Mouse (Mus musculus): ENCODE data around the gene Cachd1. TPM values are rescaled to one million over a fixed set of nuclear protein-coding genes. Genes with fewer than 3 reads are reported as not detected.
A peak's percentile ranks its signal among the peaks of the same experiment; 100 is the strongest.

Gene Cachd1
- polyA plus RNA-seq, 1 experiment = 43.1 TPM

DNA sequence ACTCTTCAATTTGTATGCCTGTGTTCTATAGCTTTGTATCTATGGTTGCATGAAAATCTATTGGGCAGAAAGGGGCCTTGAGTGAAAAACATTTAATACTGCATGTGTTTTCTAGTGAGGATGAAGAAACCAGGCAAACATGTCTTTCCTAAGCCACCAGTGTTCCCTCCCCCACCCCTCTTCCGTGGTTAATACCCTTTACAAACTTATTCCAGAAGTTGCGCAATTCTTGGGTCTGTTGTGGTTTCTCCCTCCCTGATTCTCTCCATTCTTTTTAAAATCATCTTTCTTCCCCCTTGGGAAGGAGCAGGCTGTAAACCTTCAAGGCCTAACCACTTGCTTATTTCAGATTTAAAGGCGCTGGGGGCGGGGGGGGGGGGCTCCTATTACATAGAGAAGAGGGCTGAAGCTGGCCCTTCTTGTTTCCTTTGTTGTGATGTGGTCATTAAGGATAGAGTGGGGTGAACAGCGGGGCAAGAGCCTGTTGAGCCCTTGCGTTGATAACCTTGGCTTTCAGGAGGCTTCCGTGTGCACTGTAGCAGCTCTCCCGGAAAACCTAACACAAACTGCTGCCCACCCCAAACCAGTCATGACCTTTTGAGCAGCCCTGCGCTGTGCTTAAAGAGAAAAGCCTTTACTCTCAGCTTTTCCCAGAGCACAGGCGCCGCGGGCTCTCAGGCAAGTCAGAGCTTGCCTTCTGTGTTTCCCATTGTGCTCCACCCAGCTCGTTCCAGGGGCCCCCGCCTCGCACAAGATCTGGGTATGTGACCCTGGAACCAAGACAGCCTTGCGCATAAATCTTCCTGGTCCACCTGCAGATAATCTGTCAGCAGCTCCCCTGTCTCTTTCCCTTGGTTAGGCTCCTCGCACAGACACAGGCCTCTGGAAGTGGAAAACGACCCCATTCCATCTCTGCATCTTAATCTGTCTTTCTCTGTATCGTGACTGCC is 109.6 kb downstream of the Cachd1 start:
- DNase-seq = peak; percentile 24

DNA sequence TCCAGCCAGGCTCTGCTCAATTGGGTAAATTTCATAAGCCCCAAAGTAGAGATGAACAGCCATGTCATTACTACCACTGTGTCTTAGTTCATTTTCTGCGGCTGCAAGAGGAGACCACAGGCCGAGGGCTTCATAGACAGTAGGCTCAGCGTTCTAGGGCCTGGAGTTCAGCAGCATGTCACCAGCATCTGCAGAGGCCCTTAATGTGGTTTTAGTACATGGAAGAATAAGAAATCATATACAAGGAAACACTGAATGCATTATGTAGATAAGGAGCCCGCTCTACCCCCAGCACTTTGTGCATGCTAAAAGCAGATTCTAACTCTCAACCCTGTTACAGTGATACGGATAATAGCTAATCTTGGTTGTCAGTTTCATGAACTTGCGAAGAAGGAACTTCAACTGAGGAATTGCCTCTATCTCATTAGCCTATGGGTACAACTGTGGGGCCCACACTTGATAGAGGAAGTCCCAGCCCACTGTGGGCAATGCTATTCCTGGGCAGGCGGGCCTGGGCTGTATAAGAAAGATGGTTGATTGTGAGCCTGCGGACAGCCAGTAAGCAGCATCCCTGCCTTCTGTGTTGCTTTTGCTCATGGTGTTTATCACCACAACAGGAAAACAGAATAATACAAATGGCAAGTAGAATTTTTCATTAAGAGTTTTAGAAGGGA is 110.4 kb downstream of the Cachd1 start:
- Histone ChIP-seq H3K4me1 (ENCODE audit: control insufficient read depth, insufficient read depth, low read length) (peaks cover 4% of the 10 kb centered on the region; the same call in 1 of the 2 replicates), H3K4me3 (replicated peaks; ENCODE audit: extremely low read depth, low read depth, low read length) (no peak overlapping the region)
- TF ChIP-seq CTCF (IDR thresholded peaks at IDR 0.05; ENCODE audit: insufficient read depth, low read length) = no peak
- no peak for TF ChIP-seq POLR2A (IDR thresholded peaks at IDR 0.05; ENCODE audit: borderline replicate concordance, extremely low read depth, low read depth, low read length)
- no peak for DNase-seq
- WGBS = 73% methylated on average over 8 of the region's 8 CpGs

More for the DNA sequence above, 109.6 kb downstream of the Cachd1 start:
- 30% methylated on average over 19 of the region's 19 CpGs for WGBS
- TF ChIP-seq POLR2A (IDR thresholded peaks at IDR 0.05; ENCODE audit: borderline replicate concordance, extremely low read depth, low read depth, low read length) = no peak
- no peak for TF ChIP-seq CTCF (IDR thresholded peaks at IDR 0.05; ENCODE audit: insufficient read depth, low read length)
- H3K4me3 ChIP-seq (replicated peaks; ENCODE audit: extremely low read depth, low read depth, low read length) = no peak overlapping the region
- peaks cover 4% of the 10 kb centered on the region; the same call in 1 of the 2 replicates for H3K4me1 ChIP-seq (ENCODE audit: control insufficient read depth, insufficient read depth, low read length)

DNA sequence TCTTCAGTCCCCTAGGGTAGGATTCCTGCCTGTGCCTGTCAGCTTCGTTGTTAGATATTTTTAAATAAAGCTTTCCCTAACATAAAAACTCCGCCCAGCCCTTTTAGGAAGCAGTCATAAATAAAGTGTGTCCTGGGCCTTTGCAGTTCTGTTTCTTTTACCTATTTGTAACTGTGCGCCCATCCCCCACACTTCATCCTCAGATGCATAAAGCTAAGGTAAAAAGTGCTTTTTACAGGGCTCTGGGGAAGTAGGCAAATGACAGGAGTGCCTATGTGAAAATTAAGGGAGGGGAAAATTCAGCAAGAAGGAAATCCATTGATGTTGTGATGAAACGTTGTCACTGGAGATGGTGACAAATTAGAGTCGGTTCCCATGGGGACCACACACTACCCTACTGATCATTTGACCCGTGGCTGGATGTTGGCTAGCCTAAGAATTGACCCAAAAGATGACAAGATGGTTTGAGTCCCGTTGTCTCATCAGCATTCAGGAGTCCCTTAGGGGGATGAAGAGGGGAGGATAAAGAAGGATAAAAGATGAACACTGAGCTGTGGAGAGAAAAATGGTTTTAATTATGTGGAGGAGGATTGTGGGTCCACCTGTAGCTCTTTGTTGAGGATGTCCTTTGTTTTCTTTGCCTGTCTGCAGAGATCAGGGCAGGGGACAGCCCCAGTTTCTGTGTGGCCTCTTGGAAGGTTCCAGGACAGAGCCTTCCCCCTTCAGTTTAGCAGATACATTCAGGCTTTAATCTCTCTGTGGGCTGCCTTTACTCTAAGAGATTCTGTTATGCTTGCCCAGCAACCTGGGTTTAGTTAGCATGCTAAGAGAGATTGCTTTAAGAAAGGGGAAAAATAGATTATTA is 113.9 kb downstream of the Cachd1 start:
- TF ChIP-seq CTCF (IDR thresholded peaks at IDR 0.05; ENCODE audit: insufficient read depth, low read length) (no peak), POLR2A (IDR thresholded peaks at IDR 0.05; ENCODE audit: borderline replicate concordance, extremely low read depth, low read depth, low read length) (no peak)
- DNase-seq = no peak
- 50% methylated on average over 7 of the region's 7 CpGs for WGBS
- H3K4me1 ChIP-seq (ENCODE audit: control insufficient read depth, insufficient read depth, low read length) = peaks cover 4% of the 10 kb centered on the region
- H3K4me3 ChIP-seq (replicated peaks; ENCODE audit: extremely low read depth, low read depth, low read length) = no peak overlapping the region

DNA sequence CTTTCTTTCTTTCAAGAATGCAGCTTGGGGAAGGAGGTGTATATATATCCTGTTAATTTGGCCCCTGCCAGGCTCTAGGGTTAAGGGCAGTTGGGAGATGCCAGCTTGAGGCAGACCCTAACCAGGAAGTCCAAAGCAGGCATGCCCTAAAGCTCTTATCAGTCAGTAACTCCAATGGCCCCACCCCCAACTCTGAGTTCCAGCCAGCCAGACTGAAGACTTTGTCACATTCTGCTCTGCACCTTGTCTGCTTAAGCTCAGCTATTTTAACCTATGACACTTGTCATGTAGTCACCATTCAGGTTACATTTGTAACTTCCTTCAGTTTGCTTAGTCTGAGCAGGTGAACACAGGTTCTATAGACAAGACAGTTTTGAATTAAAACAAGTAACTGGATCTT is 117.3 kb downstream of the Cachd1 start:
- no peak for DNase-seq
- H3K4me3 ChIP-seq (replicated peaks; ENCODE audit: extremely low read depth, low read depth, low read length) = no peak overlapping the region
- no peak for TF ChIP-seq POLR2A (IDR thresholded peaks at IDR 0.05; ENCODE audit: borderline replicate concordance, extremely low read depth, low read depth, low read length)
- H3K4me1 ChIP-seq (ENCODE audit: control insufficient read depth, insufficient read depth, low read length) = no peaks in the 10 kb centered on the region; the same call in 1 of the 2 replicates

DNA sequence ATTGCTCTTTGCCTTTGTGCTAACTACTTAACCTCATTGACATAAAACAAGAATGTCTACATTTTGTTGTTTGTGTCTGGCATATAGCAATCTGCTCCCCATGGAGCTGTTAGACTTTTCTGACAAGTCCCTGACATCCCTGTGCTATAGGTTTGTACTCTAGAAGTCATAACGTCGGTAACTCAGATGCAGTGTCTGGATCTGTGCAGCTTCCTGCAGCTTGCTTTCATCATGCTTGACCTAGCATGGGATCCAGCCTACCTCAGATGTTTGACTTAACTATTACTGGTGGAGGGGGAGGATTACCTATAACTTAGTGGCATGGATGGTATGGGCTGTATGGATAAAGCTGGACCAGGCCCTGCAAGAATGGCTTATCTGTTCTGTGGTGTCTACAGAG is 117.7 kb downstream of the Cachd1 start:
- no peak overlapping the region for H3K4me3 ChIP-seq (replicated peaks; ENCODE audit: extremely low read depth, low read depth, low read length)
- no peak for DNase-seq
- 89% methylated on average over 2 of the region's 2 CpGs for WGBS
- TF ChIP-seq POLR2A (IDR thresholded peaks at IDR 0.05; ENCODE audit: borderline replicate concordance, extremely low read depth, low read depth, low read length) (no peak), CTCF (IDR thresholded peaks at IDR 0.05; ENCODE audit: insufficient read depth, low read length) (no peak)
- no peaks in the 10 kb centered on the region; the same call in 1 of the 2 replicates for H3K4me1 ChIP-seq (ENCODE audit: control insufficient read depth, insufficient read depth, low read length)

DNA sequence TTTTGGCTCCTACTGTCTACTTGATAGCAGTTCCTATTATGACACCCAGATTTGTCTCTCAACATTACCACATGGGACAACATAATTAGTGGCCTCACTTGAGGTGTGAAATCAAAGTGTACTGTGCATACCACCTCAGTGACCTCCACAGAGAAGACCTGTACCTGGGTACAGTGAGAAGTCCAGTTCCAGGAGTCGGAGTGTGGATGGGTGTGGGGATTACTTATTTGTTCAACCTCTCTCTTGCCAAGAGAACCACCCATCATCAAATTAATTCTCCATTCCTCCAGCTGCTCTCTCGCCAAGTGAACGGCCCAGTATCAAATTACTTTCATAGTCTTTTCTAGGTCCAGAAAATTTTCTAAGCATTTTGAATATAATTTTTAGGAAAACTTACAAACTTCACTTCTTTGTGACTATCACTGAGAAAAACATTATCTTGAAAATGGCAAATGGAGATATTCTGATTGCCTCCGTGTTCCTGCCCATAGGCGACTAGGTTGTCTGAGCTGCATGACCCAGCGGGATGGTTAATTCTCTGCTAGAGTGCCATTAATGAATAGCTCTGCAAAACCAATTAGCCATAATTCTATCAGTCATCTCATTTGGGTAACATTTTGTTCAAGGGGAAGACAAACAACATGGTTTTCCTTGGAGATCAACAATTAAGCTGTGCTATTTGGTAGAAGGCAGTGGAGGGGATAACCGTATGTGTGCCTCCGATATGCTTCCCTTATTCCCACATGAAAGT is 120.0 kb downstream of the Cachd1 start:
- no peaks in the 10 kb centered on the region; the same call in 1 of the 2 replicates for H3K4me1 ChIP-seq (ENCODE audit: control insufficient read depth, insufficient read depth, low read length)
- H3K4me3 ChIP-seq (replicated peaks; ENCODE audit: extremely low read depth, low read depth, low read length) = no peak overlapping the region
- 85% methylated on average over 8 of the region's 8 CpGs for WGBS
- TF ChIP-seq CTCF (IDR thresholded peaks at IDR 0.05; ENCODE audit: insufficient read depth, low read length) (no peak), POLR2A (IDR thresholded peaks at IDR 0.05; ENCODE audit: borderline replicate concordance, extremely low read depth, low read depth, low read length) (no peak)
- DNase-seq = no peak

DNA sequence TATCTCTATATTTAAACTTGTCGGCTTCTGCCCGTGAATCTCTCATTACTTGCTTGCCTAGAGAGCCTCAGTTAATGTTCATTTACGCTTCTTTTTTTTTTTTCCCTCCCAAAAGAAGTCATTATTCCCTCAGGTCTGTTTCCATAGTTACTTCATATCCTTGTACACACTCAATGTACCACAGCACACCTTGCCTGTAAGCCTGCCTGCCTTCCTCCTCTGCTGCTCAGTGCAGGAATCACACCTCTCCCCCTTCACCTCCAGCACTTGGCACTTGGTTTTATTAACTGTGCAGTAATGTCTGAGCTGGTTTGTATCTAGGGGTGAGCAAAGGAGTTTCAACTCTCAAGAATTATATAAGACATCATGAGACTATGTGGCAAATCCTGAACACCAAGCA is 121.5 kb downstream of the Cachd1 start:
- no peaks in the 10 kb centered on the region; the same call in 1 of the 2 replicates for H3K4me1 ChIP-seq (ENCODE audit: control insufficient read depth, insufficient read depth, low read length)
- WGBS = 91% methylated on average over 3 of the region's 3 CpGs
- TF ChIP-seq CTCF (IDR thresholded peaks at IDR 0.05; ENCODE audit: insufficient read depth, low read length) (no peak), POLR2A (IDR thresholded peaks at IDR 0.05; ENCODE audit: borderline replicate concordance, extremely low read depth, low read depth, low read length) (no peak)
- no peak for DNase-seq
- no peak overlapping the region for H3K4me3 ChIP-seq (replicated peaks; ENCODE audit: extremely low read depth, low read depth, low read length)

DNA sequence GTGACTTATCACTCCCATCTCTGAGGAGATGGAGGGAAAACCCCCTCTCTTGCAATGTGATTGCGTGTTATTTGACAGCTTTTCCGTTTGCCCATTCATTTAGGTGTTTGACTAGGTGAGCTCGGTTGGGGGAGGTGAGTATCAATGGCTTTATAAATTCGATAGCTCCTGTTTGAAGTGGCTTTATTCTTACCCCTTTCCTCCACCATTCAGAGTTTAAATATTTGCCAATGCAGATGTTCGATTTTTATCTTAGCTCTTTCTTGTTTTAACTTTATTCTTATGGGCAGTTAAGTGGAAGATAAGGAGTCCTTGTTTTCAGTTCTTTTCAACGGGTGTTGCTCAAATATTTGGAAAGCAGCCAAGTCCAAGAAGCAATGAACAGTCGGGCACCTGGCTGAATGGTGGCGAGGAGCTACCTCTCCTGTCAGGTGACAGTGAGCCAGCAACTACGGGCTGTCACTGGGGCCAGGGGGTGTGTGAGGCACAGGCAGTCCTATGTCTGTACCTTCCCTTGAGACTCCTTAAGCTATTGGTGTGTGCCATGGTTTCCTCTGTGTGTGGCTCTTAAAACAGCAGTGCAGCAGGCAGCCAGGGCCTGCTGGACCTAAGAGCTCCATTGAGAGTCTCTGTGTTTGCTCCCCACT is 133.3 kb downstream of the Cachd1 start:
- H3K4me3 ChIP-seq (replicated peaks; ENCODE audit: extremely low read depth, low read depth, low read length) = no peak overlapping the region
- TF ChIP-seq POLR2A (IDR thresholded peaks at IDR 0.05; ENCODE audit: borderline replicate concordance, extremely low read depth, low read depth, low read length) = no peak
- TF ChIP-seq CTCF (IDR thresholded peaks at IDR 0.05; ENCODE audit: insufficient read depth, low read length) = no peak
- WGBS = 50% methylated on average over 9 of the region's 9 CpGs
- peak; percentile 49 for DNase-seq
- H3K4me1 ChIP-seq (ENCODE audit: control insufficient read depth, insufficient read depth, low read length) = 0 out of 2 replicates have a peak, but pooled peaks cover 2% of the 10 kb centered on the region

Data from lung, adult 2 months (tissue).